Mouse (Mus musculus): ENCODE results near the gene Grtp1. TPM values are rescaled to one million over a fixed set of nuclear protein-coding genes. Genes with fewer than 3 reads are reported as not detected.

The Grtp1 gene
- polyA plus RNA-seq (2011; ENCODE audit: insufficient read depth, insufficient read length, low read depth, missing spikeins): 29.0 and 35.2 TPM in 2 replicates

DNA sequence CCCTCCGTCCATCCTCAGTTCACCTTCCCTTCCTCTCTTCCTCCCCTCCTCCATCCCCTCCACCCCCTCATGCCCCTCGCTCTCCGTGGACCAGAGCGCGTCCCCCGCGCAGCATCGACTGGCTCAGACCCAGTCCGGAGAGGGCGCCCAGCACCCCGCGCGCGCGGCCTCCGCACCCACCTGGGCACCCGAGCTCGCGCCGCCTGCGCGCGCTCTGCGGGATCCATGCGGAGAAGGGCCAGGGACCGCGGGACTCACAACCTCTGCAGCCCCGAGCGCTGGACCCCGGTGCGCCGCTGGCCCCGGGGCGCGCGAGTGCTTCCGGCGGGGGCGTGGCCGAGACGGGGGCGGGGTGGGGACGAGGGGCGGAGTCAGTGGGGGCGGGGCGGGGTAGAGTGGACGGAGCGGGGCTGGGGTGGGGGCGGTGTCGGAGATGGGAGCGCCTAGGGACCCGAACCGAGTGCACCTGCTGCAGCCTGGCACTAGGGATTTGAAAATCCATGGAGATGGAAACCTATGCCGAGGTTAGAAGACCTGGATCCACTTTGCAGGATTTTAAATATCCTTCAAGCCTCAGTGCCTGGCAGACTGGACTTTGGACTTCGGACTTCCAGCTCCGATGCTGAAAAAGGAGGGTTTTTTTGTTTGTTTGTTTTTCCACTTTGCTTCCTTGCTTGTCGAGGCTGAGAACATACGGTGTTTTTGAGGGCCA, at the start of gene Grtp1:
Gene Grtp1, minus strand, starts transcription at position 320 of the 712 bp plus-strand sequence.
- Histone ChIP-seq H3K4me1 (ENCODE audit: control insufficient read depth, insufficient read depth, low read length) (peaks cover 12% of the 10 kb centered on the region), H3K9me3 (replicated peaks; ENCODE audit: control insufficient read depth, insufficient read depth, low read length, poor library complexity, severe bottlenecking) (peaks cover 5% of the 10 kb centered on the region; the same call in 1 of the 2 replicates), H3K4me3 (ENCODE audit: low read depth, low read length) (peak within 1 kb of the TSS; percentile 79), H3K27me3 (ENCODE audit: control insufficient read depth, insufficient read depth, low read length, poor library complexity, severe bottlenecking) (no peaks in the 10 kb centered on the region), H3K36me3 (ENCODE audit: control insufficient read depth, insufficient read depth, low read length, poor library complexity, severe bottlenecking) (peaks cover 18% of the 10 kb centered on the region), H3K27ac (ENCODE audit: insufficient read depth, low read length) (no peak within 1 kb of the TSS), H3K9ac (ENCODE audit: low read depth, poor library complexity, severe bottlenecking) (peak within 1 kb of the TSS; percentile 90)
- TF ChIP-seq POLR2A (IDR thresholded peaks at IDR 0.05; ENCODE audit: insufficient read depth, low read length) (peak; percentile 21), CTCF (IDR thresholded peaks at IDR 0.05; ENCODE audit: low read depth, low read length) (no peak)

DNA sequence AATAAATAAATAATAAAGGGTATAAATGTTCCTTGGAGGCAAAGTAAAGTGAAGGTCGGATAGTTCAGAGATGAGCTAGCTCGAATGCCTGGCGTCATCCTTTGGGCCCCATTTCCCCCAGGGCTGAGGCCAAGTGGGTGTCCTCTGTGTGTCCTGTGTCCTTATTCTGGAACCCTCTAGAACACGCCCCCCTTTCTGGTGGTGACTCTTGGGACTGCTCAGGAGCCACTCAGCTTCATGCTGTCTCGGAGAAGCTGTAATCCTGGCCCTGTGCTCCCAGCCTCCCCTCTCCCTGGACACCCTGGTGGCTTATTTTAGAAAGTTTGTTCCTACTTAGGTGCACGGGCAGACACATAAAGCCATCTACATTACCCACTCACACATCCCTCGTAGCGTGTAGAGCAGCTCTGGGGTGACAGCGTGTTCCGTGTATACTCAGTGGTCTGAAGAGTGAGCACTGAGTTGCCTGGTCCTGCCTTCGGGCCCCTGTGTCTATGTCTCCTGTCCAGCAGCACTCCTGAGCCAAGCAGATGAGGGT, 44.0 kb upstream of the Grtp1 start:
- TF ChIP-seq CTCF (IDR thresholded peaks at IDR 0.05; ENCODE audit: low read depth, low read length) (no peak), EP300 (IDR thresholded peaks at IDR 0.05; ENCODE audit: insufficient read depth, low read depth, low read length) (no peak), POLR2A (IDR thresholded peaks at IDR 0.05; ENCODE audit: insufficient read depth, low read length) (no peak)
- H3K36me3 ChIP-seq (ENCODE audit: control insufficient read depth, insufficient read depth, low read length, poor library complexity, severe bottlenecking): no peaks in the 10 kb centered on the region
- no peak overlapping the region for H3K4me3 ChIP-seq (ENCODE audit: low read depth, low read length)
- no peaks in the 10 kb centered on the region for H3K4me1 ChIP-seq (ENCODE audit: control insufficient read depth, insufficient read depth, low read length)
- H3K27me3 ChIP-seq (ENCODE audit: control insufficient read depth, insufficient read depth, low read length, poor library complexity, severe bottlenecking): no peaks in the 10 kb centered on the region
- H3K9me3 ChIP-seq (replicated peaks; ENCODE audit: control insufficient read depth, insufficient read depth, low read length, poor library complexity, severe bottlenecking): no peaks in the 10 kb centered on the region
- H3K9ac ChIP-seq (ENCODE audit: low read depth, poor library complexity, severe bottlenecking): no peak overlapping the region
- H3K27ac ChIP-seq (ENCODE audit: insufficient read depth, low read length): no peak overlapping the region

DNA sequence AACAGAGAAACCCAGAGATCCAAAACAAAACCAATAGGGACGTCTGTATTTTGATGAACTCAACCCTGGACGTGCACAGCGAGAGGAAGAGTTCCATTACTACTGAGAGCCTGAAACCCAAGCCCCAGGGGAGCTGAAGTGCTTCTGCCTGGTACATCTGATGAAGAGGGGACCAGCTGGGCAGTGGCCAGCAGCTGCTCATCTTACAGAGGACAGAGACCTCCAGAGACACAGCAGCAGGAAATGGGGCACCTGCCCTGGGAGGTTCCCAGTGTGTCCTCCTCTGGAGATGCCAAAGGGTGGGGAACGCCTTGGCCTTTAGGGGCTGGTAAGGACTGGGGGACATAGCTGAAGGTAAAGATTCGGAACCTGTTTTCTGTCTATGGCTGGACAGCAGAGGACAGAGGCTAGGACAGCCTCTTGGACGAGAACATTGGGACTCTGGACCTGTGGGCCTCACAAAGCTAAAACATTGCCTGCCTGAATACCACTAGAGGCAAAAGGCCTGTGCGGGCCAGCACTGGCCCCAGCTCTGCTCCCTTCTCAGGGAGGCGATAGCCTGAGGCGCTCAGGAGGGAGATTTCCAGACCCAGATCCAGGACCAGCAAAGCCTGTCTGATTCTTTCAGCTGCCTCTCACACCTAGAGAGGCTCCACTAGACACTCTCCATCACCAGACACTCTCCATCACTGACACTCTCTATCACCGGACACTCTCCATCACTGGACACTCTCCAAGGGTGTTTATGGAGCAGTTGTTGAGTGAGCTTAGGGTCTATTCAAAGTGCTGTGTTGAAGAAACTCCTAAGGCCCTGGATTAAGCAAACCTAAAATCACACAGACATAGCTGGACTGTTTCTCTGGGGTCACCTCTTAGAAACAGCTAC, 42.8 kb upstream of the Grtp1 start:
- TF ChIP-seq CTCF (IDR thresholded peaks at IDR 0.05; ENCODE audit: low read depth, low read length) (no peak), EP300 (IDR thresholded peaks at IDR 0.05; ENCODE audit: insufficient read depth, low read depth, low read length) (no peak), POLR2A (IDR thresholded peaks at IDR 0.05; ENCODE audit: insufficient read depth, low read length) (no peak)
- Histone ChIP-seq H3K4me3 (ENCODE audit: low read depth, low read length) (no peak overlapping the region), H3K27me3 (ENCODE audit: control insufficient read depth, insufficient read depth, low read length, poor library complexity, severe bottlenecking) (no peaks in the 10 kb centered on the region), H3K9me3 (replicated peaks; ENCODE audit: control insufficient read depth, insufficient read depth, low read length, poor library complexity, severe bottlenecking) (no peaks in the 10 kb centered on the region), H3K4me1 (ENCODE audit: control insufficient read depth, insufficient read depth, low read length) (no peaks in the 10 kb centered on the region), H3K27ac (ENCODE audit: insufficient read depth, low read length) (no peak overlapping the region), H3K36me3 (ENCODE audit: control insufficient read depth, insufficient read depth, low read length, poor library complexity, severe bottlenecking) (no peaks in the 10 kb centered on the region), H3K9ac (ENCODE audit: low read depth, poor library complexity, severe bottlenecking) (no peak overlapping the region)

DNA sequence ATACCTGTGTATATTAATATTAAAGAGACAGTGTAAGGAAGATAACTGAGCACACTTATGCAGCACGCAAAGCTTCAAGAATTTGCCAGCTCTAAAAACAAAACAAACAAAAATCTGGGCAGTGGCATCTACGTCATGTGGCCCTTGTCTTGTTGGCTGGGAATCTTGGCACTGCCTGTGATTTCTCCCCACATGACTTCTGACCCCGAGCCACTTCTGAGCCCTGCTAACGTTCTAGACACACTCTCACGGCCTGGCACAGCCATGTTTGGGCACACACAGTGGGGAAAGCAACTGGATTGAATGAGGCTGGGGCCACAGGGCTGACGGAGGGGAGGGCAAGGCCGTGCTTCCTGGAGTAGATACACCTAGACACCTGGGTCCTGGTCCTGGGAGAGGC, 40.3 kb upstream of the Grtp1 start:
- no peak overlapping the region for H3K9ac ChIP-seq (ENCODE audit: low read depth, poor library complexity, severe bottlenecking)
- H3K27me3 ChIP-seq (ENCODE audit: control insufficient read depth, insufficient read depth, low read length, poor library complexity, severe bottlenecking): no peaks in the 10 kb centered on the region
- H3K4me3 ChIP-seq (ENCODE audit: low read depth, low read length): no peak overlapping the region
- TF ChIP-seq POLR2A (IDR thresholded peaks at IDR 0.05; ENCODE audit: insufficient read depth, low read length) (no peak), CTCF (IDR thresholded peaks at IDR 0.05; ENCODE audit: low read depth, low read length) (no peak), EP300 (IDR thresholded peaks at IDR 0.05; ENCODE audit: insufficient read depth, low read depth, low read length) (no peak)
- H3K4me1 ChIP-seq (ENCODE audit: control insufficient read depth, insufficient read depth, low read length): no peaks in the 10 kb centered on the region
- H3K27ac ChIP-seq (ENCODE audit: insufficient read depth, low read length): no peak overlapping the region
- H3K9me3 ChIP-seq (replicated peaks; ENCODE audit: control insufficient read depth, insufficient read depth, low read length, poor library complexity, severe bottlenecking): no peaks in the 10 kb centered on the region
- no peaks in the 10 kb centered on the region for H3K36me3 ChIP-seq (ENCODE audit: control insufficient read depth, insufficient read depth, low read length, poor library complexity, severe bottlenecking)

DNA sequence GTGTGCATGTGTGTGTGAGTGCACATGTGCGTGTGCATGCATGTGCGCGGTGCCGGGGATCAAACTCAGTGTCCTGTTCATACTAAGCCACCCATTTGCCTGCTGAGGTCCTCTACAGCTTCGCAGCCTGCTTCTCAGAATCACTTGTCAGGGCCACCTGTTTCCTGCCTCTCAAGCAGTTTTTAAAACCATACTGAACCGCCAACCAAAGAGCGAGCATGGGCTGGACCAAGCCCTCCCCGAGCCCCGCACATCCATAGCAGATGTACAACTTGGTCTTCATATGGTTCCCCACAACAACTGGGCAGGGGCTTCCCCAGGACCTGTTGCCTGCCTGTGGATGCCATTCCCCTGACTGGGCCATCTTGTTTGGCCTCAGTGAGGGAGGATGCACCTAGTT, 39.6 kb upstream of the Grtp1 start:
- H3K27me3 ChIP-seq (ENCODE audit: control insufficient read depth, insufficient read depth, low read length, poor library complexity, severe bottlenecking): no peaks in the 10 kb centered on the region
- no peak overlapping the region for H3K4me3 ChIP-seq (ENCODE audit: low read depth, low read length)
- no peaks in the 10 kb centered on the region for H3K36me3 ChIP-seq (ENCODE audit: control insufficient read depth, insufficient read depth, low read length, poor library complexity, severe bottlenecking)
- TF ChIP-seq CTCF (IDR thresholded peaks at IDR 0.05; ENCODE audit: low read depth, low read length) (no peak), POLR2A (IDR thresholded peaks at IDR 0.05; ENCODE audit: insufficient read depth, low read length) (no peak), EP300 (IDR thresholded peaks at IDR 0.05; ENCODE audit: insufficient read depth, low read depth, low read length) (no peak)
- no peak overlapping the region for H3K27ac ChIP-seq (ENCODE audit: insufficient read depth, low read length)
- H3K4me1 ChIP-seq (ENCODE audit: control insufficient read depth, insufficient read depth, low read length): no peaks in the 10 kb centered on the region
- no peaks in the 10 kb centered on the region for H3K9me3 ChIP-seq (replicated peaks; ENCODE audit: control insufficient read depth, insufficient read depth, low read length, poor library complexity, severe bottlenecking)
- H3K9ac ChIP-seq (ENCODE audit: low read depth, poor library complexity, severe bottlenecking): no peak overlapping the region

All from ES-Bruce4 (cell line).